Mouse (Mus musculus) skeletal muscle tissue, adult 2 months (tissue): ENCODE measurements around the gene Ext2.

ENCODE experiments used
- DNase-seq: peaks from one replicate; pipeline ENCODE4 v3.0.0-alpha.2; 2012; ENCODE audit warnings: low read depth, low spot score

The Ext2 gene

DNA sequence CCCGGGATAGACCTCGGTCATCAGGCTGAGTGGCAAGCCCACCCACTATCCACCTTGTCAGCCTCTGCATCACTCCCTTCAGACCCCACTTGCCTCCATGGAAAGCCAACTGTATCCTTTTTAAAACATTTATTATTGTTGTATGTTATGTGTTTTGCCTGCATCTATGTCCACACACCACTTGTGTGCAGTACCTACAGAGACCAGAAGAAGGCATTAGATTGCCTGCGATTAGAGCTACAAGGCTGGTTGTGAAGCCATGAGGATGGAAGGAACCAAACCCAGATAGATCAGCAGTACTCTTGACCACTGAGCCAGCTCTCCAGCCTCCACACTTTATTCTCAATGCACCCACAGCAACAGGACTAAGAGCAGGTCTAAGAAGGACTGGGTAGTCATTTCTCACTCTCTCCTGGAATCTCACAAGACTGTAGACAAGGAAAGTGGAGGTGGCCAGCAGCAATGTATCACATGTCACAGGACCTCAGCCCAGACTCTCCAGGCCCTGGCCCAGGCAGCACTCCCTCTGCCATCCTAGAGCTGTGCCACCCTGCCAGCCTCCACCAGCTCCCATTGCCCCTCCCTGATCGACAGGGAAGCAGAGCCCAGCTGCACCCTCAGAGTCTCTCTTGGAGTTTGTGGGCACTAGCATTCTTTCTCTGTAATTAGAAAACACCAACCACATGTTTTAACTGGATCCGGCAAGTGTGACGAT, 15.7 kb downstream of the Ext2 start:
- DNase-seq = peak; percentile 51

GRCm38 (mm10) chr2:93805523-93805922, 16.8 kb downstream of the Ext2 start:
- no peak for DNase-seq

DNA sequence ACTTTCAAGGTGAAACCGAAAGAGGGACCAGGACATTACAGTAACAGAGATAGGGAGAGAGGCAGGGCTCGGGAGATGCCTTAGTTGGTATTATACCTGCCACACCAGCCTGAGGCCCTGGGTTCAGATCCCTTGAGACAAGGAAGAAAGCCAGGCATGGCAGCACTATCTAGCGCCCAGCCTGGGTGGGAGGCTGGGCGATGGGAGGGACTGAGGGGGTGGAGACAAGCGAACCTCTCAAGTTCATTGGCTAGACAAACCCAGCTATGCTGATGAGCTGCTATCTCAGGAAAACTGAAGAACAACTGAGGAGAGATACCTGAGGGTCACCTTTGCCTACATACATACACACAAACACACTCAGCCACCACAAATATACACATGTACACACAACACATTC, 17.3 kb downstream of the Ext2 start:
- no peak for DNase-seq

GRCm38 (mm10) chr2:93802947-93803346, 19.4 kb downstream of the Ext2 start:
- DNase-seq = no peak

GRCm38 (mm10) chr2:93801097-93801496, 21.3 kb downstream of the Ext2 start:
- DNase-seq = no peak

DNA sequence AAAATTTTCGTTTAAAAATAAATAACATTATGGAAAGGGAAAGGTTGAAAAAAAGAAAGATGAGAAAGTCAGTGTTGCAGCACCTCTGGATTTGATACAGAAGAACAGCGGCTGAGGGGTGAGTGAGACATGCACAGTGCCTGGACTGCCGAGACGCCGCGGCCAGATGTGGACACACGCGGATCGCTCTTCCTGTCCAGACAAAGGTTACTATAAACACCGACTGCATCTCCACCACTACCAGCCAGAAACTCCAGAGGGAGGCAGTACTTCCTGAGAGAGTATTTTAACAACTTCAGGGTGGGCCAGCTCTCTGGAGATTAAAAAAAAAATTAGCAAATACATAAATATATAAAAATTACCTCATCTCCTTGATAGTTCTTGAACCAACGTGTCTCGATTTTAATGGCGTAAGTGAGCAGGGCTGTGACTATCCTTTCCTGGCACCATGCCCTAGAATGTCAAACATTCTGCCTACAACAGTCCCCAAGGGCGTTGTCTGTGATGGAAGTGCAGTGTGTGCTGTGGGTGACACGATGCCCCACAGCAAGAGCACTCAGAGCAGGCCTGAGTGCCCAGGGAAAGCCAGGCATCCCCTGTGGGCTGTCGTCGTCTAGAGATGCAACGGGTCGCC, 25.1 kb downstream of the Ext2 start:
- no peak for DNase-seq

GRCm38 (mm10) chr2:93794375-93794774, 28.0 kb downstream of the Ext2 start:
- DNase-seq = no peak

DNA sequence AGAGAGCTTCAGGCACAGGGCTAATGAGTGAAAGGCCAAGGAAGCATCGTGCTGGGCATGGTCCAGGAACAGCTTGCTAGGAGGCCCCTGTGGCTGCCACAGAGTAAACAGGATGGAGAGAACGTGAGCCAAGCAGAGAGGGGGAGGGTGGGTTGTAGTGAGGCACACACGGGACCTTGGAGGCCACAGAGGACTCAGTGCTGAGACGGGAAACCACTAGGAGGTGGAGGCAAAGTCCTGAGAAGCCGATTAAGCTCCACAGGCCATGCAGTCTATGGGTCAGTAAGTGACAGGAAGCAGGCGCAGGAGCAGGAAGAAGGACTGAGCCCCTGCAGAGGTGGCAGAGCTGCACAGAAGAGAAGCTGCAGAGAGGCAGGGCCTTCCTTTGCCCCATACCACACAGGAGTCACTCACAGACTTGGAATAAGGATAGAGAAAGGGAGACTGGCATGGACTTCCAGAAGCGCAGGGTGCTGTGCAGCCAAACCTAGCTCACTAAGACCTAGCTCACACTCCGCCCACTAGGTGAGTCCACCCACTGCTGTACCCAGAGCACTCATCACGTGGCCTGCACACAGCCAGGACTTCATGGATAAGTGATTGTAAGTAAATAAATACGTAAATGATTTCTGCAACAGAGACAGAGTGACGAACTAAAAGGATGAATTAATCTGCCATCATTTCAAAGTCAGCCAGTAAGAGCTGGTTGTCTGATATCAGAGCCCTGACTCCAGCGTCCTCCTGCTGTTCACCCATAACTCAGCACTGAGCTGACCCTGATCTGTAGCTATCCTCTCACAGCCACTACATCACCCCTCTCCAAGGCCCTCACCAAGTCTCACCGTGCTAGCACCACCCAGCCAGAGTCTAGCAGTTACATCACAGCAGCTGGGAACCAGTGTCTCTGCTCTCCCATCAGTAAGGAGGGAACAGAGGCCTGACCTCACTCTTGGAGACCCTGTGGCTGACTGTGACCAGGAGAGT, 30.6 kb downstream of the Ext2 start:
- no peak for DNase-seq

GRCm38 (mm10) chr2:93790798-93791345, 31.5 kb downstream of the Ext2 start:
- DNase-seq = no peak

DNA sequence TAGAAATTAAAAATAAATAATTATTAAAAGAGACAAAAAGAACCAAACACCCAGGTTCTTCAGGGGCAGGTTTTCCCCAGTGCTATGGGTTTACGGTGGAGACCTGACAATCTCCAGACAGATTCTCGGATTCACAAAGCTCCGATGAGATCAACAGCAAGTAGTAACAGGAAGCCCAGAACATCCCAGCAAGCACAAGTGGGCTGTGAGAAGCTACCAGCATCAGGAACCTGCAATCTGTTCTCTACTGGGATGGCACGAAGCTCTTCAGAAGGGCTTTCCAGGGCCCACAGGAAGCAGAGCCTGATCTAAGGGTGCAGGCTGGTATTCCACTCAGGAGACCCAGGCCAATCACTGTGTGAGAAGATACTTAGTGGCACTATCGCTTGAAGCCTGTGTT, 33.8 kb downstream of the Ext2 start:
- DNase-seq = no peak

DNA sequence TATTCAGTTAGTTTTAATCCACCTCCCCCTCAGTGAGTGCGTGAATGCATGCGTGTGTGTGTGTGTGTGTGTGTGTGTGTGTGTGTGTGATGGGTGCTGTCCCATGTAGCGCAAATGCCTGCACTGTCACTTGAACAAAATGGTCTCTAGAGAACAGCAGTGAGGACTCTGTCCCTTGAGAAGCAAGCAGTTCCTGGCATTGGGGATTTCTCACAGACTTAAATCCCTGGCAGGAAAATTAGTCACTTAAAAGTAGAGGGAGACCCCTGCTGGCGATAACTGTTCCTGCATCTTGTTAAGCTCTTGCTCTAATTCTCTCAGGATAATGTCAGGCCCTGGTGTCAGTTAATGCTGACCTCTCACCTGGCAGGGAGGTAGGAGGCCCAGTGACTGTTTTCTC, 36.2 kb downstream of the Ext2 start:
- DNase-seq = peak; percentile 86

DNA sequence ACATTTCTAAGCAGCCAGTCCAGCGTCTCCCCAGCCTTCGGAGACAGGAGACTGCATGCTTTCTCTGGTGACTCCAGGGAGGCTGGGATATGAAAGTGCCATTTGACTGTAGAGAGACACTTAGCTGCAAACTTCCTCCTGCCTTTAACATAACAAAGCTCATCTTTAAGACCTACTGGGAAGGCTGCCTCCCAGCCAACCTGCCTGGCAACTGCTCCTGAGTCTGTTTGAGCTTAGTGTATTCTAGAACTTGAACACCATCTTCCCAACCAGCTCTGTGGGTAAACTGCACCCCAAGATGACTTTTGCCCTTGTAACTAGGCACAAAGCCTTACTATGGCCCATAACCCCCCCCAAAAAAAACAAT, 37.0 kb downstream of the Ext2 start:
- no peak for DNase-seq

DNA sequence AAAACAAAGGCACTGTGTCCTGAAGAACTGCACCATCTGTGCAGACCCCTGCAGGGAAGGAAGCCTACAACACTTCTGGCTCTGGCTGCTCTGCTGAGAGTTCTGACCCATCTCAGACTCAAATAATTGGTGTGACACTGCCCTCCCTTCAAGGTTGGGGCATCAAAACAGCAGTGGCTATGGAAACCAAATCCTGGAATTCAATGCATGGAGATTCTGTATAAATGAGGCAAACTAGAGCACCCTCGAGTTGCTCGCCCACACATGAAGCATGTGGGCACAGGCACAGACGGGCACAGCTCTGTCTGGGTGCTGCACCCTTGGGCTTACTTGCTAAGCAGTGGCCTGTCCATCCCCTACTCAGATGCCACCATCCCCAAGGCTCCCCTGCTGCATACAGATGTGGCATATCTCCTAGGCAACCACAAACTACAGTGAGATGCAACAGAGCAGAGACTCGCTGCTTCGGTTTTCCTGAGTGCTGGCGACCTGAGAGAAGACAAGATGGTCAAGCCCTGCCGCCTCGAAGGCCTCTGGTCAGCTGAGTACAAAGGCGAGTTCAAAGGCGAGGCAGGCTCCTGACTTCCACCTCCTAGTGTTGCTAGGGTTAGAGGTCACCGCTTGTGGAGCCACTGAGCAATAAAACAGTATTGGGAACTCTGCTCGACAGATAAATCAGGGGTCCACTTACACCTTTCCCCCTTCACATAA, 37.5 kb downstream of the Ext2 start:
- DNase-seq = no peak

DNA sequence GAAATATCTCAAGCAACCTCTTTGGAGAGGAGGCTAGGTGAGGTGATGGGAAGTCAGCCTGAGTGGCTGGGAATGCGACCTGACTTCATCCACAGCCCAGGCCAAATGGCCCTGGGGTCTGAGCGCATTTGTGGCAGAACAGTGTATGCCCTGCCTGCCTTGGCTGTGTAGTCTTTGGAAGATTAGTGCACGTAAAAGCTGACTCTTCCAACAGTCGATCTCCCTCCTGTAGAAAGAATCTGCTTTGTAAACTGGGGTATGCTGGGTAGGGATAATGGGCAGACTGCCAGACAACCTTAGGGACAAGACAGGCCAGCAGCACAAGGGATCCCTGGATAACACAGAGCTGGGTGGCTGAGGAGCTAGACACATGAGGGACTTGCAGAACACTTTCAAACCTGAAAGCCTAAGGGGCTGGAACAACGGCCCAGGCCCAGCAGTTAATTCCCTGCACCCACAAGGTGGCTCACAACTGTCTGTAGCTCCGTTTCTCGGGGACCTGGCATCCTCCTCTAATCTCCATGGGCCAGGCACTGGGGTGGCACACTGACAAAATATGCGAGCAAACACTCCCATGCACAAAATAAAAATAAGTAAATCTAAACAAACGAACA, 38.3 kb downstream of the Ext2 start:
- DNase-seq = no peak

- no peak for DNase-seq
These were observed 39.7 kb downstream of the Ext2 start for GRCm38 (mm10) chr2:93782682-93783081.

- no peak for DNase-seq
These were observed 40.2 kb downstream of the Ext2 start for GRCm38 (mm10) chr2:93782156-93782555.

DNA sequence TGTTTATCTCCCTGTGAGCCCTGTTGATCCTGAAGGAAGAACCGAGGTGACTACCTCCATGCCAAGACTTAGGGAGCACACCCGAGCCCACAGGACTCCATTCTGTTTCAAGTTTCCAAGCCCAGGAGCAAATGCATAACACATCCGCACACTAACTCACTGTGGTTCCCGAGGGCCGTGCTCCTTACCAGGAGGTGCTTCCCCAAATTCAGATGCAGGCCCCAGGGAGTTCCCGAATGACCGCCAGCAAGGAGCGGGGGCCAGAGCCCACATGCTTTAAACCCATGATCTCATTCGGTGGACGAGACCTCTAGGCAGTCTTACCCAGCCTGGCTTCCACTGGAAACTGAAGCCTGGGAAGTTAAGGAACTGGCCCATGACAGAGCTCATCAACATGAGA, 41.8 kb downstream of the Ext2 start:
- DNase-seq = no peak

- DNase-seq = no peak
These were observed 42.5 kb downstream of the Ext2 start for GRCm38 (mm10) chr2:93779897-93780208.

GRCm38 (mm10) chr2:93779081-93779896, 43.1 kb downstream of the Ext2 start:
- DNase-seq = no peak

GRCm38 (mm10) chr2:93778616-93779015, 43.8 kb downstream of the Ext2 start:
- DNase-seq = no peak
